Mouse (Mus musculus): ENCODE results near the gene Cyp46a1.
A peak's percentile ranks its signal among the peaks of the same experiment; 100 is the strongest.

Cyp46a1 gene

GRCm38 (mm10) chr12:108333895-108334445 is at the start of gene Cyp46a1:
Gene Cyp46a1 (plus strand): TSS chr12:108334381.
- DNase-seq (ENCODE audit: inconsistent age in 2 of 2, low spot score in 1 of 2): peak; percentile 100

- DNase-seq (ENCODE audit: inconsistent age in 2 of 2, low spot score in 1 of 2): peak in 1 of 2 experiments; percentile 64
Observed at GRCm38 (mm10) chr12:108284455-108285224, 49.5 kb upstream of the Cyp46a1 start.

GRCm38 (mm10) chr12:108285225-108286011 is 48.8 kb upstream of the Cyp46a1 start:
- peak in 1 of 2 experiments; percentile 33 for DNase-seq (ENCODE audit: inconsistent age in 2 of 2, low spot score in 1 of 2)

GRCm38 (mm10) chr12:108286381-108286780 is 47.8 kb upstream of the Cyp46a1 start:
- peak in 1 of 2 experiments; percentile 28 for DNase-seq (ENCODE audit: inconsistent age in 2 of 2, low spot score in 1 of 2)

GRCm38 (mm10) chr12:108287011-108287410 is 47.2 kb upstream of the Cyp46a1 start:
- no peak for DNase-seq (ENCODE audit: inconsistent age in 2 of 2, low spot score in 1 of 2)

GRCm38 (mm10) chr12:108288127-108288880 is 45.9 kb upstream of the Cyp46a1 start:
- DNase-seq (ENCODE audit: inconsistent age in 2 of 2, low spot score in 1 of 2): peak in 1 of 2 experiments; percentile 62

GRCm38 (mm10) chr12:108292419-108292818 is 41.8 kb upstream of the Cyp46a1 start:
- DNase-seq (ENCODE audit: inconsistent age in 2 of 2, low spot score in 1 of 2): peak in 1 of 2 experiments; percentile 52

- DNase-seq (ENCODE audit: inconsistent age in 2 of 2, low spot score in 1 of 2): peak; percentile 76 to 92
Observed at GRCm38 (mm10) chr12:108292957-108293356, 41.2 kb upstream of the Cyp46a1 start.

GRCm38 (mm10) chr12:108294620-108295019 is 39.6 kb upstream of the Cyp46a1 start:
- DNase-seq (ENCODE audit: inconsistent age in 2 of 2, low spot score in 1 of 2): peak in 1 of 2 experiments; percentile 65

- DNase-seq (ENCODE audit: inconsistent age in 2 of 2, low spot score in 1 of 2): peak; percentile 27 to 51
Observed at GRCm38 (mm10) chr12:108297033-108297432, 37.1 kb upstream of the Cyp46a1 start.

GRCm38 (mm10) chr12:108301006-108301405 is 33.2 kb upstream of the Cyp46a1 start:
- DNase-seq (ENCODE audit: inconsistent age in 2 of 2, low spot score in 1 of 2): no peak

- DNase-seq (ENCODE audit: inconsistent age in 2 of 2, low spot score in 1 of 2): no peak
Observed at GRCm38 (mm10) chr12:108303778-108304365, 30.3 kb upstream of the Cyp46a1 start.

GRCm38 (mm10) chr12:108305172-108305571 is 29.0 kb upstream of the Cyp46a1 start:
- no peak for DNase-seq (ENCODE audit: inconsistent age in 2 of 2, low spot score in 1 of 2)

GRCm38 (mm10) chr12:108305812-108306794 is 28.1 kb upstream of the Cyp46a1 start, which contains the start of gene Hhipl1:
Gene Hhipl1 (plus strand): TSS chr12:108306270.
- DNase-seq (ENCODE audit: inconsistent age in 2 of 2, low spot score in 1 of 2): peak in 1 of 2 experiments; percentile 63

GRCm38 (mm10) chr12:108307553-108307952 is 26.6 kb upstream of the Cyp46a1 start:
- peak in 1 of 2 experiments; percentile 79 for DNase-seq (ENCODE audit: inconsistent age in 2 of 2, low spot score in 1 of 2)

- peak in 1 of 2 experiments; percentile 52 for DNase-seq (ENCODE audit: inconsistent age in 2 of 2, low spot score in 1 of 2)
Observed at GRCm38 (mm10) chr12:108308363-108308856, 25.8 kb upstream of the Cyp46a1 start.

- peak; percentile 72 to 73 for DNase-seq (ENCODE audit: inconsistent age in 2 of 2, low spot score in 1 of 2)
Observed at GRCm38 (mm10) chr12:108309116-108309794, 24.9 kb upstream of the Cyp46a1 start.

GRCm38 (mm10) chr12:108310041-108310440 is 24.1 kb upstream of the Cyp46a1 start:
- DNase-seq (ENCODE audit: inconsistent age in 2 of 2, low spot score in 1 of 2): no peak
